Mouse (Mus musculus): ENCODE measurements around the gene Eps8.
A peak's percentile ranks its signal among the peaks of the same experiment; 100 is the strongest.

Eps8 gene

GRCm38 (mm10) chr6:137661583-137662365 lies 7.1 kb upstream of the Eps8 start:
- peak; percentile 84 for DNase-seq

GRCm38 (mm10) chr6:137658426-137659088 lies 3.9 kb upstream of the Eps8 start:
- no peak for DNase-seq

GRCm38 (mm10) chr6:137657203-137657602 lies 2.5 kb upstream of the Eps8 start:
- no peak for DNase-seq

- DNase-seq, result no peak
These were observed 5.1 kb downstream of the Eps8 start for GRCm38 (mm10) chr6:137649528-137649927.

GRCm38 (mm10) chr6:137649068-137649480 lies 5.6 kb downstream of the Eps8 start:
- peak; percentile 69 for DNase-seq

GRCm38 (mm10) chr6:137648110-137649067 lies 6.3 kb downstream of the Eps8 start:
- no peak for DNase-seq

GRCm38 (mm10) chr6:137647646-137648045 lies 7.0 kb downstream of the Eps8 start:
- DNase-seq, result no peak

- DNase-seq, result no peak
These were observed 8.0 kb downstream of the Eps8 start for GRCm38 (mm10) chr6:137646726-137647125.

GRCm38 (mm10) chr6:137644893-137645292 lies 9.8 kb downstream of the Eps8 start:
- no peak for DNase-seq

- DNase-seq, result no peak
These were observed 10.9 kb downstream of the Eps8 start for GRCm38 (mm10) chr6:137643814-137644213.

GRCm38 (mm10) chr6:137641642-137642041 lies 13.0 kb downstream of the Eps8 start:
- DNase-seq, result no peak

GRCm38 (mm10) chr6:137638834-137639567 lies 15.7 kb downstream of the Eps8 start:
- DNase-seq, result no peak

GRCm38 (mm10) chr6:137637443-137637842 lies 17.2 kb downstream of the Eps8 start:
- no peak for DNase-seq

GRCm38 (mm10) chr6:137636131-137636530 lies 18.5 kb downstream of the Eps8 start:
- no peak for DNase-seq

- DNase-seq, result no peak
These were observed 21.1 kb downstream of the Eps8 start for GRCm38 (mm10) chr6:137633626-137634025.

- DNase-seq, result no peak
These were observed 21.6 kb downstream of the Eps8 start for GRCm38 (mm10) chr6:137633121-137633520.

- no peak for DNase-seq
These were observed 24.3 kb downstream of the Eps8 start for GRCm38 (mm10) chr6:137630387-137630786.

GRCm38 (mm10) chr6:137629603-137630231 lies 25.0 kb downstream of the Eps8 start:
- no peak for DNase-seq

- DNase-seq, result no peak
These were observed 26.0 kb downstream of the Eps8 start for GRCm38 (mm10) chr6:137628715-137629114.

GRCm38 (mm10) chr6:137621021-137621420 lies 33.7 kb downstream of the Eps8 start:
- DNase-seq, result no peak

GRCm38 (mm10) chr6:137613903-137614302 lies 40.8 kb downstream of the Eps8 start:
- no peak for DNase-seq

GRCm38 (mm10) chr6:137612071-137612547 lies 42.6 kb downstream of the Eps8 start:
- DNase-seq, result no peak
